20 mouse cellular contexts compared by ENCODE assay signal in the genomic region with DNA sequence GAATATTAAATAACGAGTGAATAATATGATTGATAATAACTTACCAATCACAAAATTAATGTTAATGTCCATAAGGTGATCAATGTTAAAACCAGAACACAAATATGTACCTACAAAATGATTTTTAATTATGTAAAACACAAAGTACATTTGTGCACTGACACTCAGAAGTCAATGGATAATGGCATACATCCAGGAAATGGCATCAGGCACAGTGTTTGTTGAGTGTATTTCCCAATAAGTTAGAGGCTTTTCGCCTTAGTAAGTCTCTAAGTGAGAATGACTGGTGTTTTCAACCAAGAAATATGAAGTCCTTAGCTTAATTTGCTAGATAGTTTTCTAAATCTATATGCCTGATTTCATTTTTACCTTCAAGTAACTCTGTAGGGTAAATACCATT.
"Had no signal": no experiment of that assay in that cellular context is flagged by ENCODE, and none has a peak within 500 bp of the region (broad histone marks: within the 10 kb centered on the region; RNA-seq: fewer than 3 reads in every experiment).

No protein-coding gene starts in this region.

- H3K4me2 ChIP-seq: liver, embryonic 15.5 days; midbrain, embryonic 11.5 days; midbrain, embryonic 13.5 days; midbrain, embryonic 15.5 days; neural tube, embryonic 13.5 days; neural tube, embryonic 15.5 days; stomach, embryonic 15.5 days had no signal

- DNase-seq: liver, postnatal 0 days; lung, adult 2 months; lung, postnatal 14 days; lung, postnatal 36 days; retina, postnatal 1 day; right cerebral cortex, adult 18-20 months; right cerebral cortex, postnatal 25 days; thymus, adult 2 months; thymus, postnatal 25 days; thymus, postnatal 4 days had no signal

- H3K36me3 ChIP-seq: liver, embryonic 15.5 days; midbrain, embryonic 13.5 days; midbrain, embryonic 15.5 days; neural tube, embryonic 13.5 days; neural tube, embryonic 15.5 days; stomach, embryonic 15.5 days had no signal

- H3K9ac ChIP-seq: liver, embryonic 15.5 days; liver, postnatal 0 days; midbrain, embryonic 13.5 days; midbrain, embryonic 15.5 days; neural tube, embryonic 13.5 days; neural tube, embryonic 15.5 days; stomach, embryonic 15.5 days had no signal

- H3K27ac ChIP-seq: liver, embryonic 15.5 days; macrophage; midbrain, embryonic 13.5 days; midbrain, embryonic 15.5 days; neural tube, embryonic 13.5 days; neural tube, embryonic 15.5 days; stomach, embryonic 15.5 days; stomach, postnatal 0 days had no signal

- H3K4me3 ChIP-seq: liver, embryonic 15.5 days; megakaryocyte, embryonic 14.5 days; midbrain, embryonic 13.5 days; midbrain, embryonic 15.5 days; neural tube, embryonic 13.5 days; neural tube, embryonic 15.5 days; stomach, embryonic 15.5 days had no signal

- H3K4me1 ChIP-seq: liver, embryonic 15.5 days; megakaryocyte, embryonic 14.5 days had no signal

- ATAC-seq: liver, postnatal 0 days; midbrain, embryonic 13.5 days; midbrain, embryonic 15.5 days had no signal

- H3K27me3 ChIP-seq: liver, embryonic 15.5 days; megakaryocyte, embryonic 14.5 days; midbrain, embryonic 13.5 days; midbrain, embryonic 15.5 days; neural tube, embryonic 13.5 days; neural tube, embryonic 15.5 days; stomach, embryonic 15.5 days had no signal

- H3K9me3 ChIP-seq: liver, embryonic 15.5 days; megakaryocyte, embryonic 14.5 days; midbrain, embryonic 13.5 days; midbrain, embryonic 15.5 days; neural tube, embryonic 13.5 days; neural tube, embryonic 15.5 days; stomach, embryonic 15.5 days had no signal
